Mouse (Mus musculus): ENCODE results near the gene Tgif2.
A peak's percentile ranks its signal among the peaks of the same experiment; 100 is the strongest.
"Not testable (repeated sequence)": the region's sequence is repeated elsewhere in the genome, so short reads cannot be mapped to it uniquely, and the experiment has no call there.

Gene Tgif2

DNA sequence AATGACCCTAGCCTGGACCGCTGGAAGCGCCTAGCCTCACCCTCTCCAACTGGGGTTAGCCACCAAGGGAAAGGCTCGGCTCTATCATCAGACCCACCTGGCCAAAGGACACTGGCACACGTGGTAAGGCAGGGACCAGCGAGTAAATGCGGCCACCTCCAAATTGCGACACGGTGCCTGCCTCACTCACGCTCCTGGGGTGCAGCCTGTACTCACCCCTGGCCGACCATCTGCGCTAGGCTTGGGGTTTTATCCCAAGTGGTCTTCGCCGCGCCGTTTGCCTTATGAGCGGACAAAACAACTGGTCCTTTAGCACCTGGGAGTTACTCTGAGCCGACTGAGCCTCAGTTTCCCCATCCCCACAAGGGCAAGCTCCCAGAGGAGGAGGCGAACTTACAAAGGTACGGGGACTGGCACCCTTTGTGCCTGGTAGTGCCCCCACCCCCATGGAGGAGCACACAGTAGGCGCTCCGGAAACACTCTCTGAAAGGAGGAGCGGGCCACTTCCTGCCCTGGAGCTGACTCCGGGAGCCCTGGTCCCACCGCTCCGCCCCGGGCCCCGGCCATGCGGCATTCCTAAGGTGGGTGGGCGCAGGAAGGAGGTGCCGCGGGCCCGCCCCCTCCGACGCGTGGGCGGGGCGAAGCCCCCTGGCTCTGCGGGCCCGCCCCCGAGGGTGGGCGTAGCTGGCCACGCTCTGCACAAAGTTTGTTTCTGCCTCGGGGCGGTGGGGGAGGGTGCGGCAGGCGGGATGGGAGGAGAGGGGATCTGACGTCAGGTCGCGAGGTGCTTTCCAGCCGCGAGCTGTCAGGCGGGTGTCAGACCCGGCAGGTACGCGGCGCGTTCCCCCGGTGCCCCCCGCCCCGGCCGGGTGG is at the start of gene Tgif2:
Gene Tgif2, plus strand, starts transcription at position 689 of the 873 bp plus-strand sequence.
- DNase-seq (ENCODE audit: low spot score): peak; percentile 81

DNA sequence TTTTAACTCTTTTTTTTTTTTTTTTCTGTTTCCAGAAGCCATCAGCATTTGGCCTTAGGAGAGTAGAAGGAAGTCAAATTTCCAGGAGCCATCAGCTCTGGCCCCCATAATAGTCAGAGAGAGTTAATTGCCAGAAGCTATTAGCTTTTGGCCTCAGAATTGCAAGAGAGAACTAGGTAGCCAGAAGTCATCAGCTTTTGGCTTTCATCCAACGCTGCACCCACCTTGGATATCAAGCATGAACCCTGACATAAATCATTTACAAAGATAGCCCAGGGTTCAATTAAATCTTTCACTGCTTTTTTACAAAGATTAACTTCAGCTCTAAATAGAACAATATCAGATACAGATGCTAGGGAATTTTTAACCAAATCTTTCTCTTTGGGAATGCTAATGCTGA is 41.3 kb upstream of the Tgif2 start:
- no peak for DNase-seq (ENCODE audit: low spot score)

DNA sequence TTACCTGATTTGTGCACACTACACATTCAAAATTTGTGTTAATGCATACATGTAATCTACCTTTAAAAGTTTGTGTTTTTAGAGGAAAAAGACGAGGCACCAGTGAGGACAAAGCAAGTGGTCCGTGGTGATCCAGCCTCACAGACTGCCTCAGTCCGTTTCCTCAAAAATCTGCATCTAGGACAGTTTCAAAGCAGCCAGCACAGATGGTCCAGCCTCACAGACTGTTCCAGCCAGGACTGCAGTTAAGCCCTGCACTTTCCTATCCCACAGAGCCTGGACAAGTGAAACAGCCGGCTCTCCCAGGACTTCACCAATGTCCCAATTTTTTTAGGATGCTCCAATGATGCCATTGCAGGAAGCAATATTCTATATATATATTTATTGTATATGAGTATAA is 38.8 kb upstream of the Tgif2 start:
- DNase-seq (ENCODE audit: low spot score): no peak

DNA sequence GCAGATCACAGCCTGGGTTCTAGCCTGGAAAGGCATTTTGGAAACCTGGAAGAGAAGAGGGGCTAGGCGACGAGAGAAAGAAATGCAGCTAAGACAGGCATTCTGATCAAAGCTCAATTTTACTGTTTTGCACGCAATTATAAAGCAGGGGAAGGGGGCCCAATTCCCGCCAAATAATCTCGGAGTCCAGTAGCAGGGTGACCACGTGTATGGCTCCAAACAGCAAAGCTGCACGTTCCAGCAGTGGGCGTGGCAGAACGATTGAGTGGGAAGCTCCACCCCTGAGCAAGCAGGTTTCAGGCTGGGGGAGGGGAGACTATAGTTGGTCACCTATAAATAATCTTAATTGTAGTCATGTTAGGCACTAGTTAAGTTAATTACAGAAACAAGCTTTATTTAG is 37.7 kb upstream of the Tgif2 start:
- DNase-seq (ENCODE audit: low spot score): not testable (repeated sequence)

DNA sequence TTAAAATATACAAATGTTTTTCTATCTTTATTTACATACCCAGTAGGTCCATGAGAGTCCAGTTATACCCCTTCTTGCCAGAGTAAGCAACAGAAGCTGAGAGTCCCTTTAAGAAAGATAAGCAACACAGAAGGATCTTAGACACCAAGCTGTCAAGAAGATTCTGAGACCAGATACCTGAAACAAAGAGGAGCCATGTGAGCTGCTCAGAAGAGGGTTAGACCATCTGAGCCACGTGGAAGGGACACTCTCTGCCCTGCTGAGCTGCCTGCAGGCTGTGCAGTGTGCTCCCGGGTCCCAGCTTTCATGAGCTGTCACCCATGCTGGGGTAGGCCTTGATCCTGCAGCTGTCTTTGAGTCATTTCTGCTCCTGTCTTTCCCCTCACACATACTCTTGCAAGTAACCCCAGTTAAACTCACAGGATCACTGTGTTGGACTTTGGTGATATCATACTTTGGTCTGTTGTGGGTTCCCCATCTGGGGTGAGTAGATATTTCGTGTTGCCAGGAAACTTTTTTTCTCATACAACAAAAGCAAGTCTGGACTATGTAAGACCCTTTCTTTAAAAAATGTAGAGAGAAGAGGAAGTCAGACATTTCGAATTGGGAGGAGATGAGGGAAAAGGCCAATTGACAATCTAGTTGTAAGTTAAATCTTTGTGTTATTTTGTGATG is 36.0 kb upstream of the Tgif2 start:
- DNase-seq (ENCODE audit: low spot score): no peak

DNA sequence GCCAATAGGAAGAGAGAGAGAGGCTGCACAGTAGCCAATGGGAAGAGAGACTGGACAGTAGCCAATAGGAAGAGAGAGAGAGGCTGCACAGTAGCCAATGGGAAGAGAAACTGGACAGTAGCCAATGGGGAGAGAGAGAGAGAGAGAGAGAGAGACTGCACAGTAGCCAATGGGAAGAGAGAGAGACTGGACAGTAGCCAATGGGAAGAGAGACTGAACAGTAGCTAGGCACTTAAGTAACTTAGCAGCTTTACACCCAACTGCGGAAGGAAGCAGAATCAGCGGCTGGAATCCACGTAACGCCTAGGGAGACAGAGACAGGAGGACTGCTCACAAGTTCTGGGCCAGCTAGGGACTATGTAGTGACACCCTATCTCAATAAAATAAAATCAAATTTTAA is 35.2 kb upstream of the Tgif2 start:
- DNase-seq (ENCODE audit: low spot score): no peak

DNA sequence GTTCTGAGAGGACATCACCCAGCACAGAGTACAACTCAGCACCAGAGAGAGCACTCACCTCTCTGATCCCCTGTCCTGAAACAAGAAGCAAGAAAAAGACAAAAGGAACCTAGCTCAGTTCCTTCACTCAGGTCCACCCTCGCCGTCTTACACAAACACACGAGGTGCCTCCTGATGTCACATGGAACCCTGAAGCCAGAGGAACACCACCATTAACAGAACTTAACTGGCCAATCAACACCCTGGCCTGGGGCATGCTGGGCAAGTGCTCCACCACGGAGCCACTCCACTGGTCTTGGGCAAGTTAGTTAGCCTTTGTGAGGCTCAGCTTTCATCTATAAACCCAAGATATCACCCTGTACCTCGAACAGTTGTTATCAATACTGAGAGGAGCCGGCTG is 32.9 kb upstream of the Tgif2 start:
- DNase-seq (ENCODE audit: low spot score): no peak

DNA sequence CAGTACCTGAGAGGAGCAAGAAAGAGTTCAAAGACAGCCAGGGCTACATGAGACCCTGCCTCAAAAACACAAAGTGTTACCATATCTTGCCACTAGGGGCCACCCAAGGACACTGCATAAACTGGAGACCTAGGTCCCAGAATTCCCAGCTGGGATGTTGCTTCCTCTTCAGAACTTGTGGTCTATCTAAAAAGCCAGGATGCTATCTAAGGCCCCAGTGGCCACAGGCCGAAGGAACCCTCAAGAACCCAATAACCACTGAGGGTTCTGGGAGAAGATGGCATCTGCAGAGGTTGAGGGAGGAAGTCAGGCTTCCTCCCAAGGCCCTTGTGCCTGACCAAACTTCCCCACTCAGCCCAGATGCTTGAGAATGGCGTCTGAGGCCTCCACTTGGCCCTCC is 30.2 kb upstream of the Tgif2 start:
- peak; percentile 46 for DNase-seq (ENCODE audit: low spot score)

DNA sequence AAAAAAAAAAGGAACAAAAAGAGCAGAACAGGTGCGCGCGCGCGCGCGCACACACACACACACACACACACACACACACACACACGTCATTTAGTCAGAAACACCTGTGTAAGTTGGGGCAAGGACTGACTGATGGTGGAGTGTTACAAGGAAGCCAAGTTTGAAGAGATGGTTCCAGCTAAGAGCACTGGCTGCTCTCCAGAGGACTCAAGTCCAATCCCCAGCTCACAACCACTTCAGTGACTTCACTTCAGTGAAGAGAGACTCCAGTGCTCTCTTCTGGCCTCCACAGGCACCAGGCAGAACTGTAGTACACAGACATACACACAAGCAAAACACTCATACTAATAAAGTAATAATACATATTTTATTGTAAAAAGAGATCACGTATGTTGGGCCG is 29.1 kb upstream of the Tgif2 start:
- no peak for DNase-seq (ENCODE audit: low spot score)

DNA sequence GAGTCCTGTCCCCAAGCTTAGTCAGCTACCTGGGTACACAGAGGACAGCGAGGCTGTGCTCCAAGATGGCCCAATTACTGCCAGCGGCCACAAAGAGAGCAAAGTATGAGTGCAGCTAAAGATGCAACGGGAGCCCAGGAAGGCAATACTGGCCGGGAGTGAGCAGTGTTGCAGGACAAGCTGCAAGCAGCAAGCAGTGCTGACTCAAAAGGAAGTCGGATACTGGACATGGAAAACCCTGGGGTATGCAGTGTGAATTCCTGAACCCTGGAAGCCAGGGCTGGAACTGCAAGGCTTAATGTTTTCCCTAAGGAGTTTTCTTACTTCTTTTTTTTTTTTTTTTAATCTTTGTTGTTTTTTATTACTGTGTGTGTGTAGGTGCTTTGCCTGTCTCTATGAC is 28.3 kb upstream of the Tgif2 start:
- no peak for DNase-seq (ENCODE audit: low spot score)

DNA sequence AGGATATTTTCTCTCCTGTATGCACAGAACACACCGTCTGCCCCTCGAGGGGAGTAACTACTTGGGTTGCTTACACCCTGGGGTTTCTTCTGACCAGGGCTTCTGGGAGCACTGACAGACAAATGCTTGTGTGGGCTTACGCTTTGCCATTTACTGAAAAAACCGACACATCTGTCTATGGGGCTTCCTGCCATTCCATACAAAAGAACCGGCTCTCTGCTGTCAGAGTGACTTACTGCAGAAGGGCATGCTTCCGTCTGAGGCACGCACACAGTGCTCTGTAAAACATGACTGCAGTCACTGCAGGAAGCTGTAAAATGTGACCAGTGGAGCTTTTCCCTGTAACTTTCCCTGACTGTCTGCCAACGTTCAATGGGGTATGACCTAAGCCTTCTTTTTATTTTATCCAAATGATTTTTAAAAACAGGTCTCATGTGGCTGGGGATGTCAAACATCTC is 25.4 kb upstream of the Tgif2 start:
- DNase-seq (ENCODE audit: low spot score): no peak

DNA sequence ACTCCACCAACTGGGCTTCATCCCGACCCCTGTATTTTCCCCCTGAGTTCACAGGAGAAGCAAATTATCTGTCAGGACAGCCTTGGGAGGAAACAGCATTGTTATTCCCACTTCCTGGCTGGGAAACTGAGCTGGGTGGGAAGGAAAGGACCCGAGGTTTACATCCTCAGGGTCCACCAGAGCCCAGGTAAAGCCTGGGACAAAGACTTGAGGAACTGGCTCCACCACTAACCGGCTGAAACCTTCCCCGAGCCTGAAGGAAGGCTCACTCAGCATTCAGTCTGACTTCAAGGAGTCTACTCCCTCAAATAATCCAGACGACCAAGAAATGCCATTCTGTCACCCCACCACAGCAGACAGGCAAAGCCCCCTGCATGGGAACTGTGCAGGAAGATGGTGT is 24.9 kb upstream of the Tgif2 start:
- no peak for DNase-seq (ENCODE audit: low spot score)

DNA sequence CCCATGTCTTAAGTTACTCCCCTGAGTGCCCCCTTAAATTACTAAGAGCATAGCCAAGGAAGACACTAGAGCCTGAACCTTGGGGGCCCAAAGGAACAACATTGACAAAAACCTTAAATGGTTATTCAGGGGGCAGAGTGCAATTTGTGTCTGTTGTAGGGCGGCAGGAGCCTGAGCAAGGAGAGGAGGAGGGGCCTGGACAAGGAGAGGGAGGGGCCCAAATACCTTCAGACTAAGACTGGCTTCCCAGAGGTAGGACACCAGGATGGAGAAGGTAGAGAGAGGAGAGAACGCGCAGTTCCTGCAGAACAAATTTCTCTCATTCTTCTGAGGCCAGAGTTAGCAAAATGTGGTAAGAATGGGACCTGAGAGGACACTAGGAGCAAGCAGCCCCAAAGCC is 24.4 kb upstream of the Tgif2 start:
- DNase-seq (ENCODE audit: low spot score): no peak

DNA sequence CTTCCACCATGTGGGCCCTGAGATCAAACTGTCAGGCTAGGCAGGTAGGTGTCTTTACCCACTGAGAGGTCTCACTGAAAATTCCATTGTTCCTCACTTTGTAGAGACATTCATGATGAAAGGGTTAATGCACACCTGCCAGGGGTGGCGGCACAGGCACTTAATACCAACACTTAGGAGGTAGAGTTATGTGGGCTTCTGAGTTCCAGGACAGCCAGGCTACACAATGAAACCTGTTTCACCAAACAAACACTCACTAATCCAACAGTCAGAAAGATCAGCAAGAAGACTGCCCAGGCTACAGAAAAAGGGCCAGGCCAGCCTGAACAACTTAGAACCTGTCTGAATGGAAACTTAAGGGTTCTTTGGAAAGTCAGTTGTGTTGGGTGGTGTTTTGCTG is 23.7 kb upstream of the Tgif2 start:
- no peak for DNase-seq (ENCODE audit: low spot score)

DNA sequence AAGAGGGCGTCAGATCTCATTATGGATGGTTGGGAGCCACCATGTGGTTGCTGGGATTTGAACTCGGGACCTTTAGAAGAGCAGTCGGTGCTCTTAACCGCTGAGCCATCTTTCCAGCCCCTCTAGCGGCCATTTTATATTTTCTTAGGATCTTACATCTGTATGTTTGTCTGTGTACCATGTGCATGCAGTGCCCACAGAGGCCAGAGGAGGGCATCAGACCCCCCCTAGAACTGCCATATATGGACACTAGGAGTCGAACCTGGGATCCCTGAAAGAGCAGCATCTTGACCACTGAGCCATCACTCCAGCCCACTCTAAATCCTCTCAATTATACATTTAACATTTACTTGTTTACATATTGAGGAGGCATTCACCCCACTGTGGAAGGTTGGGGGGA is 14.7 kb upstream of the Tgif2 start:
- not testable (repeated sequence) for DNase-seq (ENCODE audit: low spot score)

DNA sequence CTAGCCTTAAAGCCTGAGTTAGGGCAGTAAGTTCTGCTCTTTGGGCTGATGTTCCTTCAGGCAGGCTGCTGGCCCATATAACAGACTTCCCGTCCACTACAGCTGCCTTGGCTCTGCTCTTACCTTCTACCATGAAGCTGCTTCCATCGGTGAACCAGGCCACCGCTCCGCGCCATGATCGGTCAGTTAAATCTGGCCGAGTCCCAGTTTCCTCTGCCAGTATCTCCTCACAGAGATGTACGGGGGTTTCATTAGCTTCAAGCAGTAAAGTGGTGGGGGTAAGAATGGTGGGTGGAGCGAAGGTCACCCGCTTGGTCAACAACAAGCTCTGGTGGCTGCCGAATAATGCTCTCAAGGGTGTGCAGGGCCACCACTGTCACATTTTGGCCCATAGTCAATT is 5.5 kb upstream of the Tgif2 start:
- DNase-seq (ENCODE audit: low spot score): no peak

DNA sequence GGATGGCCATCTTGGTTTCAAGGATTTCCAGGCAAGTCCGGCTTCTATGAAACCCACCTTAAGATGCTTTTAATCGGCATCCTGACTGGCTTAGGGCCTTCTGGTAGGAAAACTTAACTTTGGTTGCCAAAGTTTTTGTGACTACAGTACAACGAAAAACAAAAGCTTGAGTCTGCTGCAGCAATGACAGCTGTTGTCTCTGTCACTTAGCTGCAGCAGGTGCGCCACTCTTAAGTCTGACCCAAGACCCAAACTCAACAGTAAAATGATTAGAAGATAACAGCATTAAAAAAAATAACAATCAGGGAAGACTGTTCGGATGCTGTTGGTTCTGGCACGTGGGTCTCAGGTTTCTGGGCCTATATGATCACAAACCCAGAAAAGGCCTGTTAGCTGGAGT is 968 bp upstream of the Tgif2 start:
- no peak for DNase-seq (ENCODE audit: low spot score)

DNA sequence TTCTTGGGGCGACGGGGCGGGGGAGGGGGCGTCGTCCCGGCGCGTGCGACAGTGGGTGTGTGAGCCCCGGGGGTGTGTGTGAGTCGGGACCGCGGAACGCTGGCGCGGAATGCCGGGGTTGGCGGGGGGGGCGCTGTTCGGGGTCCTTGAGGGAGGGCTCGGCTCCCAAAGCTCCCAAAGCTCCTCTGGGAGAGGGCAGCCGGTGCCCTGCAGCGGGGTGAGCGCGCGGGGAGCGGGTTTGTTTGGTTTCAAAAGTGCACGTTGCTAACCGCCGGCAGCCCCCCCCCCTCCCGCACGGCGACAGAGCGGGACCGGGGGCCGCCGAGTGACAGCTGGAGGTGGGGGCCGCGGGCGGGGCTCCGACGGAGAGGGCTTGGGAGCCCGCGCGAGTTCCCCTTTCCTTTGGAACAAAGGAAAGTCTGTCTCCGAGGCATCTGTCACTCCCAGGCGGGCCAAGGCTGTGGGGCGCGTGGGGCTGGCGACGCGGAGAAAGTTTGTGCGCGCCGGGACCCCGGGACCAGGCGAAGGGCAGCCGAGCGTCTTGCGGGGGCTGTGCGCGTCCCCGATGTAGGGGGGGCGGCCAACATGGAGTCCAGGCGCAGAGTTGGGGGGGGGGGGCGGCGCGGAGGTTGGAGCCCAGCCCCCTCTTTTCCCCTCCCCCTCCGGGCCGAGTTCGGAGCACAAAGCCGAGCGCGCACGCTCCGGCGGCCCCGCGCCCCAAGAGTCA is 657 bp downstream of the Tgif2 start:
- peak; percentile 57 for DNase-seq (ENCODE audit: low spot score)

DNA sequence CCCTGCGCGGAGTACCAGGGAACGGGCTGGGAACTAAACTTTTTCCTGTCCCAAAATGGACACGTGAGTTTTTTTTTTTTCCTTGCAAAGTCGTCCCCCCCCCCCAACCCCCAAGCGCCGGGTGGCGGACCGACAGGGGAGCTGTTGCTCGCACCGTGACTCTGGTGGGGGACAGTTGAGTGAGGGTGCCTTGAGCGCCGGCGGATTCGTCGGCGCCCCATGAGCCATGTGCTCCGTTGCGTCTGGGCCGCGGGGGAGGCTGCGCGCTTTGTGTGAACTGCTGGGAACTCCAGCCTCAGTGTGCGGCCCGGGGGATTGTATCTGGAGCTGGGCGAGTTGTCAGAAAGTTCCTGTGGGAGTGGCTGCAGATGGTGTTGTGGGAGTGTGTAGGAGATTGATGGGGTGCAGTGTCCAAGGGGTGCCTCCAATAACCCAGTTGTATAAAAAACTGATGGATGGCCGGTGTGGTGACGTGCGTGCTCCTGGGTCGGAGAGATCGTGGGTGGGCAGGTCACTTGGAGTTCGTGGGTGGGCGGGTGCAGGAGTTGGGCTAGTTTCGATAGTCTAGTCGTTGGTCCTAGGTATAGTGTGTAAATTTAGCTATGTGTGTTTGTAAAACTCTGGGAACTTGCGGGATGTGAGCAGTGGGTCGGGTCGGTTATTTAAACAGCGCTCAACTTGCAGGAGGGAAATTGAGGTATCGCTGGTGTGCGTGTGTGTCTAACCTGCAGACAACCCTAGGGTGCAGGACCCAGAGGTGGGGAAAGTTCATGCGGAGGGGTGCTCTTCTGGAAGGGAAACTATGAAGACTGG is 1.4 kb downstream of the Tgif2 start:
- peak; percentile 71 for DNase-seq (ENCODE audit: low spot score)

DNA sequence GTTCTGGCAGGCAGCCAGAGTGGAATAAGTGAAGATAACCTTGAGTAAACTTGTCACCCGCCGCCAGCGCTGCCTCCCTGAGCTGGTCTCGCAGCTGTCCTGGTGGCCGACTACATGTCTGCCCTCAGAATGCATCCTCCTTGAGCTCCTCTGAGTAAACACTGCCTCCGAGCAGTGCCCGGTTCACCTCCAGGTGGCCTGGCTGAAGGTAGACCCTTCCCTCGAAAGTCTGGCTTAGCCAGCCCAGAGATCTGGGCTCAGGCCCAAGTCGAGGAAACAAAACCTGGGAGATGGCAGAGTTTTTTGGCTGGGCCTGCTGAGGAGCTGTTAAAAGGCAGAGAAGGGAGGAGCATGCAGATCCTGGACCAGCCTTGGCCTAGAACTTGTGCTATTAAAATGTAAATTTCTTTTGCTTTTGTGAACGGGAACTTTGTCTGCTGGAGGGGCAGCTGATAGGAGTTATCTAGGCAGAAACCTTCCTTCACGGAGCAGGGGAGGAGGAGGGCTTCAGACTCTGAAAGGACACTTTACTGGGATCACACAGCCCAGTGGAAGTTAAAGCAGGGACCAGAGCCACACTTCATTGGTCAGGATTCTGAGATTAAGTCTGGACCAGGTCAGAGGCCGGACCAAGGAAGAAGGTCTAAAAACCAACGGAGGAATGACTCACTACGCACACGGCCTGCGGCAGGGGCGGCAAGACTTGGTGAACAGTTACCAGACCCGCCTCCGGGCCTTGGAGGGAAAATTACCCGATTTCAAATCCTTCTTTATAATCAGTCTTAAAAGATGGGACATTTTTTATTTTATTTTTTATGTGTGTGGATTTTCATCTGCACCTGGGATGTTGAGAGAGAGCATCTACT is 2.3 kb downstream of the Tgif2 start:
- peak; percentile 66 for DNase-seq (ENCODE audit: low spot score)

DNA sequence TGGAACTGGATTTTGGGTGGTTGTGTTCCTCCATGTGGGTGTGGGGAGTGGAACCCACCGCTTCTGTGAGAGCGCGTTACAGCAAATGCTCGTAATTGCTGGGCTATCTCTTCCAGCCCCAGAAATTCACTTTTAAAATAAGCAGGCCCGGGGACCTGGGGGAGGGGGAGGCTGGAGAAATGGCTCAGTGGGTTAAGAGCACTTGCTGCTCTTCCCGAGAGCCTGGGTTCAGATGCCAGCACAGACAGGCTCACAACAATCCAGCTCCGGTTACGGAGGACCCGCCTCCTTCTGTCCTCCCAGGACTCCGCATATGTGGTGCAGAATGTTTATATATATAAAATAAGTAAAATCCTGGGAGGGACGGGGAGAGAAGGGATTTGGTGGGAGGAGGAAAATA is 2.9 kb downstream of the Tgif2 start:
- DNase-seq (ENCODE audit: low spot score): no peak

Measured in ovary, postnatal 36 days (tissue).